In genomic region chr19:30043691-30044090, GRCm38 (mm10) we compare ENCODE assay signal across 19 mouse cellular contexts. TPM values are rescaled to one million over a fixed set of nuclear protein-coding genes. Genes with fewer than 3 reads are reported as not detected.
"Had no signal": no experiment of that assay in that cellular context is flagged by ENCODE, and none has a peak within 500 bp of the region (broad histone marks: within the 10 kb centered on the region; RNA-seq: fewer than 3 reads in every experiment).

No protein-coding gene starts in this region.

- H3K4me2 ChIP-seq: limb, embryonic 13.5 days; neural tube, embryonic 13.5 days; stomach, embryonic 15.5 days had no signal

- H3K4me1 ChIP-seq: limb, embryonic 13.5 days; midbrain, embryonic 10.5 days; neural tube, embryonic 13.5 days; stomach, embryonic 15.5 days had no signal

- DNase-seq: kidney, adult 11 months; kidney, adult 9 months; kidney, postnatal 36 days; lung, adult 18-20 months; midbrain, embryonic 14.5 days; right cerebral cortex, postnatal 25 days; thymus, adult 2 months; thymus, postnatal 25 days had no signal

- H3K27ac ChIP-seq: kidney, postnatal 0 days; layer of hippocampus, adult 2 months; limb, embryonic 13.5 days; liver, embryonic 14.5 days; midbrain, embryonic 10.5 days; neural tube, embryonic 13.5 days; stomach, embryonic 15.5 days had no signal

- H3K9ac ChIP-seq: limb, embryonic 13.5 days; liver, embryonic 14.5 days; neural tube, embryonic 13.5 days; stomach, embryonic 15.5 days had no signal

- H3K27me3 ChIP-seq: limb, embryonic 13.5 days; neural tube, embryonic 13.5 days; stomach, embryonic 15.5 days had no signal

- H3K9me3 ChIP-seq: neural tube, embryonic 13.5 days; stomach, embryonic 15.5 days had no signal

- H3K4me3 ChIP-seq: layer of hippocampus, adult 2 months; limb, embryonic 13.5 days; midbrain, embryonic 10.5 days; neural tube, embryonic 13.5 days; stomach, embryonic 15.5 days had no signal

RNA-seq across cellular contexts. Expression of gene Trpd52l3, which starts 40.1 kb away (rescaled TPM):
- polyA plus RNA-seq: kidney, postnatal 0 days; limb, embryonic 13.5 days; liver, adult 2 months; liver, embryonic 14.5 days; lung, embryonic 16.5 days; midbrain, embryonic 10.5 days; midbrain, embryonic 14.5 days; neural tube, embryonic 13.5 days; small intestine, adult 2 months; stomach, embryonic 15.5 days; urinary bladder, adult 2 months had no signal
